Mouse (Mus musculus): ENCODE results near the gene Ndufaf2. TPM values are rescaled to one million over a fixed set of nuclear protein-coding genes. Genes with fewer than 3 reads are reported as not detected.

The Ndufaf2 gene
- total RNA-seq, 2 experiments from 2014 or later: 92.5 to 107 TPM

GRCm38 (mm10) chr13:108046071-108046470 lies 112.4 kb downstream of the Ndufaf2 start:
- ATAC-seq (replicated peaks; ENCODE audit: low FRiP score, low TSS enrichment, poor library complexity, severe bottlenecking): no peak

DNA sequence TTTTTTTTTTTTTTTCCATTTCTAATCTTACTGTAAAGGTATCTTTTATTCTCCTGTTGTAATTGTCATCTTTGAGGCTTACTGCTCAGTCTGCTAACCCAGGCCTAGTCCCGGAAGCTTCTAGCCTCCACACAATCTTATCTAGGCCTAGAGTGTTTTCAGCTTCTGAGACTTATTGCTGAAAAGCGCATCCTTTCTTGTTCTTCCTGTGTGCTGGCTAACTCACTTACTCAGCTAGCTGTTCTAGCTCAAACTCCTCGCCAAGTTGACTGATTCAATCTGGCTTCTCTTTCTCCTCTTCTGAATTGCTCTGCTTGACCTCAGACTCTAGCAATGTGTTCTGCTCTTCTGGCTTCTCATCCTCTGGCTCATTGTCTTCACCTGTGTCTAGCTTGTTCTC lies 112.8 kb downstream of the Ndufaf2 start:
- ATAC-seq (replicated peaks; ENCODE audit: low FRiP score, low TSS enrichment, poor library complexity, severe bottlenecking): no peak

GRCm38 (mm10) chr13:108044222-108044941 lies 114.0 kb downstream of the Ndufaf2 start, which contains the start of gene Smim15:
Gene Smim15 (plus strand): TSS chr13:108044446.
- peak; percentile 75 for ATAC-seq (replicated peaks; ENCODE audit: low FRiP score, low TSS enrichment, poor library complexity, severe bottlenecking)

- no peak; the same call in 1 of the 2 replicates for ATAC-seq (replicated peaks; ENCODE audit: low FRiP score, low TSS enrichment, poor library complexity, severe bottlenecking)
Measured at GRCm38 (mm10) chr13:108043431-108044221, 114.8 kb downstream of the Ndufaf2 start.

DNA sequence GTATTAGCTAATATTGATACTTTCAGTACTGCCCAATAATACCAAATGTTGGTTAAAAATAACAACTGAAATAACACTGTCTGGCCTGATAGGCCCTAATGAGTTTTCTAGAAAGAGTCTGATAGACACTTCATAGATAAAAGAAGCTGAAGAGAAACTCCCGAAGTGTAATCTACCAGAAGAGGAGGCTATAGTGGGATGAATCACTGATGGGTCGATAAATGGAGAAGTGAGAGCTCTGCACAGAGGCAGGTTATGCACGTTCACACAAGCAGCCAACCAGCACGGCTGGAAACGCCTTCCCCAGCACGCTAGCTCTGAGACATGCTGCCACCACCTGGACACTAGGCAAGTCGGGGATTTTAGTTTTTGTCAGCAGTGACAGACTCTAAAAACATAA lies 117.1 kb downstream of the Ndufaf2 start:
- ATAC-seq (replicated peaks; ENCODE audit: low FRiP score, low TSS enrichment, poor library complexity, severe bottlenecking): peak; percentile 66

GRCm38 (mm10) chr13:108040451-108040850 lies 118.0 kb downstream of the Ndufaf2 start:
- ATAC-seq (replicated peaks; ENCODE audit: low FRiP score, low TSS enrichment, poor library complexity, severe bottlenecking): no peak

DNA sequence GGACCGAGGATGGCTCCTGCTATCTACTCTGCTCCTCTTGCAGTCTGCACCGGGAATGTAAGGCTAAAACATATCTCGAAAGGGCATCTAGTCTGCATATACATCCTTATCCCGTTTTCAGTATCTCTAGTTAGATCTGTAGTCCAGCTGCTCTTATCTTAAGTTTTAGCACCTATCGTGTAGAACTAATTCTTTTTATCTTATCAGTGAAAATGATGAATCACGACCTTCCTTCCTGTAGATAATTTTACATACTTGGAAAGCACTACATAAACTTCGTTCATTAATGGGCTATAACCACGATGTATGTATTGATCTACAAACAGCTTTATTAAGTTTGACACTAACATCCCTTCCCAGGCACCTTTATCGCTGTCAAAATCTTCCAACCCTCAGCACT lies 118.5 kb downstream of the Ndufaf2 start:
- ATAC-seq (replicated peaks; ENCODE audit: low FRiP score, low TSS enrichment, poor library complexity, severe bottlenecking): no peak

- no peak for ATAC-seq (replicated peaks; ENCODE audit: low FRiP score, low TSS enrichment, poor library complexity, severe bottlenecking)
Measured at GRCm38 (mm10) chr13:108039375-108039774, 119.0 kb downstream of the Ndufaf2 start.

DNA sequence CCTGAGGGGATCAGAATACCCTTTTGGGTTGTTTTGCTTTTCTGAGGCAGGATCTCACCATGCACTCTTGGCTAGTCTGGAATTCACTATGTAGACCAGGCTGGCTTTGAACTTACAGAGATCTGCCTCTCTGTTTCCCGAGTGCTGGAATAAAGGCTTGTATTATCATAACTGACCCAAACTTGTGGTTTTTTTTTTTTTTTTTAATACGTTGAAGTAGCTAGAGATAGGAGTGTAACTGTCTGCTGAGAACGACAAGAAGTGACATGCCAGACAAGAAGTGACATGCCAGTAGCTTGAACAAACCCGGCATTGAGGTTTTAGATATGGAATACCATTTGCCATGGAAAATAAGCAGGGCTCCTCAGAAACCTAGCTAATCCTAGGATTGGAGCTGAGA lies 125.6 kb downstream of the Ndufaf2 start:
- ATAC-seq (replicated peaks; ENCODE audit: low FRiP score, low TSS enrichment, poor library complexity, severe bottlenecking): no peak

GRCm38 (mm10) chr13:108025802-108026201 lies 132.6 kb downstream of the Ndufaf2 start:
- ATAC-seq (replicated peaks; ENCODE audit: low FRiP score, low TSS enrichment, poor library complexity, severe bottlenecking): no peak

- ATAC-seq (replicated peaks; ENCODE audit: low FRiP score, low TSS enrichment, poor library complexity, severe bottlenecking): no peak
Measured at GRCm38 (mm10) chr13:108017349-108017748, 141.1 kb downstream of the Ndufaf2 start.

GRCm38 (mm10) chr13:108015166-108015565 lies 143.3 kb downstream of the Ndufaf2 start:
- ATAC-seq (replicated peaks; ENCODE audit: low FRiP score, low TSS enrichment, poor library complexity, severe bottlenecking): no peak

GRCm38 (mm10) chr13:108013839-108014238 lies 144.6 kb downstream of the Ndufaf2 start:
- ATAC-seq (replicated peaks; ENCODE audit: low FRiP score, low TSS enrichment, poor library complexity, severe bottlenecking): no peak

DNA sequence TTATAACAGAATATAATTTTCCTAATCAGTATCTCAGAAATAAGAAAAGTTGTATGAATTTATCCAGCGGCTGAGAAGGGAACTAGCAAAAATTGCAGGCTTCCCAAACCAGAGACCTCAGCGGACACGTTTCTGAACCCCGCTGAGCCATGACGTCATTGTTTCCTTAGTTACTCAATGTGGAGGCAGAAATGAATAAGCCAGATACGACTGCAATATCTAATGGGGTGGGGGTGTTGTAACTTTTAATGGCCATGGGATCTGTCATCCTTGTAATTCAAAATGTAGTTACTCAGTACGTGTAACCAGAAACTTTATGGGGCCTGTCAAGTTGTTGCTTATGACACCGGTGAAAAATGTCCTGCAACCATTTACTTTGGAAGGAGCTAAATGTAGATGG lies 145.3 kb downstream of the Ndufaf2 start:
- ATAC-seq (replicated peaks; ENCODE audit: low FRiP score, low TSS enrichment, poor library complexity, severe bottlenecking): no peak

DNA sequence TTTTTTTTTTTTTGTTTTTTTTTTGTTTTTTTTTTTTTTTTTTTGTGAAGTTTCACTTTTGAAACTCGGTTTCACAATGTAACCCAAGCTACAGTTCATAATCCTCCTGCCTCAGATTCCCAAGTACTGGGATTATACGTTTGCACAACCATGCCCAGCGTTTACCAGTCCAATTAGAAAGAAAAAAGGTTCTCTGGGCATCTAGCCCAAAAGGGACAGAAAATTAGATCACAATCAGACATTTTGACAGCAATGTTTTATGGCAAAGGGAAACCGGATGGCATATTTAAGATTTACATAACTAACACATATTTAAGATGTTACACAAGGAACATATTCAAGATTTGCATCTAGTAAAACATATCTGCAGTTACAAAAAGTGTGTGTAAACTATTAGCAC lies 150.6 kb downstream of the Ndufaf2 start:
- ATAC-seq (replicated peaks; ENCODE audit: low FRiP score, low TSS enrichment, poor library complexity, severe bottlenecking): no peak

- ATAC-seq (replicated peaks; ENCODE audit: low FRiP score, low TSS enrichment, poor library complexity, severe bottlenecking): no peak
Measured at GRCm38 (mm10) chr13:107996301-107996700, 162.1 kb downstream of the Ndufaf2 start.

DNA sequence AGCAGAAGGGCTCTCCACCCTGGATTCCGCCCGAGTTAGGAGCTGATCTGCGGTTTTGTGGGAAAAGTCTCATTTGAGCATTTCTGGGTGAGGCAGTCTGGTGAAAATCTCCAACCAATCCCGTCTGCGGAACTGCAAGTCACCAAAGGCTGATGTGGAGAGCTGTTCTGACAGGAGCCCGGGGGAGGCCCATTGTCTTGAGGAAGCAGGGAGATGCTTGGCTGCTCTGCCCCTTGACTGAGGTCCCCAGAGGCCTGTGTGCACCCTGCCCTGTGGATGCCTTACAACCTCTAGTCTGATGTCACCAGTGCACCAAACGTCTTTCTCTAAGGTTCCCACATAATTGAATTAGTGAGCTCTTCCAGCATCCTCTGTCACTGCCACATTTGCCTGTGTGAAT lies 163.2 kb downstream of the Ndufaf2 start:
- ATAC-seq (replicated peaks; ENCODE audit: low FRiP score, low TSS enrichment, poor library complexity, severe bottlenecking): no peak

DNA sequence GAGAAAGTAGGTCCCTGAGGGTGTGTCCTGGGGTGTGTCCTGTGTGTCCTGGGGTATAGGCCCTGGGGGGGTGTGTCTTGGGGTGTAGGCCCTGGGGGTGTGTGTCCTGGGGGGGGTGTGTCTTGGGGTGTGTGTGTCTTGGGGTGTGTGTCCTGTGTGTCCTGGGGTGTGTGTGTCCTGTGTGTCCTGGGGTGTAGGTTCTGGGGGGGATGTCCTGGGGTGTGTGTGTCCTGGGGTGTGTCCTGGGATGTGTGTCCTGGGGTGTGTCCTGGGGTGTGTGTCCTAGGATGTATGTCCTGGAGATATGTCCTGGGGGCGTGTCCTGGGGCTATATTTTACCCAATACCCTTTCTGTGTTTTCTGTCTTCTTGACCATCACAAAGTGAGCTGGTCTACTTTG lies 165.8 kb downstream of the Ndufaf2 start:
- no peak for ATAC-seq (replicated peaks; ENCODE audit: low FRiP score, low TSS enrichment, poor library complexity, severe bottlenecking)

DNA sequence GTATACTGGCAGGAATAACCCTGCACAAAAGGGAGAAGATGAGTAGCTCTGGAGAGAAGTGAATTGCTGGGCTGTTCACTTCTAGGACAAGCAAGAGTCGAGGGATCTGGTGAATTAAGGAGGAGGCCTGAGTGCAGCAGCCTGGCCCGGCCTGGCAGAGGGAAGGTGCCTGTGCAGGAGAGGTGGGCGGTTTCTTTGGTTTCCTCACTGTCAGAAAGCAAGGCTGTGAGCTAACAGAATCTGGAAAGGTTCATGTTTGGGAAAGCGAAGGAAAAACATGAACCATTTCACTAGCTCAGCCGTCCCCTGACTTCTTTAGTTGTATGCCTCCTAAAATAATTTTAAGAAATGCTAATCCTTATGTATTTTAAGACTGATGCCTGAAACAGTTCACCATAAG lies 173.8 kb downstream of the Ndufaf2 start:
- no peak for ATAC-seq (replicated peaks; ENCODE audit: low FRiP score, low TSS enrichment, poor library complexity, severe bottlenecking)

DNA sequence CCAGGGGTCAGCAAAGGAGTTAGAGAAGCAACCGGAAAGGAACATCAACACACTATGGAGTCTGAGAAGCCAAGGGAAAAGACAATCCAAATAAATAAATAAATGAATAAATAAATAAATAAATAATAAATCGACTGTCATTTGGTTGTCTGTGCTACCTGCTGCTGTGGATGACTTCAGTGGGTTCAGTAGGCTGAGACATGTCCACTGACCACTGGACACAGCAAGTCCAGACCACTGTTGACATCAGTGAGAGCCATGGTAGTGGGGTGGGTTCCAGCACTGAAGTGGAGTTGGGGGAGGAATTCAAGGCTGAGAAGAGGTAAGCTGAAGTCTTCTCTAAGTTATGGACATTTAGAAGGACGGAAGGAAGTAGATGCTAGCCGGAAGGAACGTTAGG lies 174.2 kb downstream of the Ndufaf2 start:
- no peak for ATAC-seq (replicated peaks; ENCODE audit: low FRiP score, low TSS enrichment, poor library complexity, severe bottlenecking)
